Mouse (Mus musculus) cerebellum, adult (tissue): ENCODE measurements around the gene Arpp19.

Experiments
- ATAC-seq: cut with Nextera tagmentation; 2 replicates; pipeline ENCODE4 v1.9.2; 2017; ENCODE audit warnings: mild to moderate bottlenecking, moderate library complexity, mixed read lengths; ENCODE audit not compliant: insufficient number of reproducible peaks, low FRiP score, low TSS enrichment

Gene Arpp19

GRCm38 (mm10) chr9:75035944-75036343 lies 1.5 kb upstream of the Arpp19 start:
- no peak for ATAC-seq

DNA sequence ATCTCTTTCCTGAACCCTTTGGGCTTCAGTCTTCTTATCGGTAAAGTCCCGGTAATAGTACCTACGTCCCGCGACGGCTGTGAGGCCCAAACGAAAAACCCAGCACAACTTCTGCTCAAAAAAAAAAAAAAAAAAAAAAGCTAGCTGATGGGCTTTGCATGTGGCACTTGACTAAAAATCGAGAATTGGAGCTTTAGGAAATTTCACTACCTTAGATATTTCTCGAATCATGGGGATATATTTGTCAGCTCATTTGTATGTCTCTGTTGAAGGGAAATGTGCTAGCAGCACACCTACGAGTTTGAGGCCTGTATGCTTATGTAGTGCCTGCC lies 909 bp downstream of the Arpp19 start:
- ATAC-seq, result no peak

GRCm38 (mm10) chr9:75040566-75040965 lies 3.2 kb downstream of the Arpp19 start:
- no peak for ATAC-seq

DNA sequence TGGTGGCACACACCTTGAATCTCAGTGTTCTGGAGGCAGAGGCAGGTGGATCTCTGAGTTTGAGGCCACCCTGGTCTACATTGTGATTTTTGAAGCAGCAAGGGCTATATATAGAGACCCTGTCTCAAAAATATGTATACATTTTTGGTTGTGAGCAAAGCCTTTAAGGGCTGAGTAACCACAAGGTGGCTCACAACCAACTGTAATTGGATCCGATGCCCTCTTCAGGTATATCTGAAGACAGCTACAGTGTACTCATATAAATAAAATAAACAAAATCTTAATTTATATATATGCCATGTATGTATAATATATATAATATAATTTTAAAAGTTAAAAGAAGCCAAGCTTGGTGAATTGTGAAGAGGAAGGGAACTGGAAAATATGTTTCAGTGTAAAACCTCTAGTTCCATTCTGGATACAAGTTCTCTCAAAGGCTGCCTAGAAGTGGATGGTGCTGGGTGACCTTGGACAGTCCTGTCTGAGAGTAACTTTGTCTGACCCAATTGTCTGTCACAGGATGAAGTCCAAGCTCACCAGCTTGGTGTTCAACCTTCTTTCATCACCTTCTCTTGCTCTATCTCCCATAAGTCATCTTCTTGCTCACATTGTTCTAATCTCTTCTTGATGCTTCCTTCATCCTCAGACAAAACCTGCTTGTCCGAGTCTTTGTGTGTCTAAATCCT lies 4.6 kb downstream of the Arpp19 start:
- ATAC-seq, result no peak

DNA sequence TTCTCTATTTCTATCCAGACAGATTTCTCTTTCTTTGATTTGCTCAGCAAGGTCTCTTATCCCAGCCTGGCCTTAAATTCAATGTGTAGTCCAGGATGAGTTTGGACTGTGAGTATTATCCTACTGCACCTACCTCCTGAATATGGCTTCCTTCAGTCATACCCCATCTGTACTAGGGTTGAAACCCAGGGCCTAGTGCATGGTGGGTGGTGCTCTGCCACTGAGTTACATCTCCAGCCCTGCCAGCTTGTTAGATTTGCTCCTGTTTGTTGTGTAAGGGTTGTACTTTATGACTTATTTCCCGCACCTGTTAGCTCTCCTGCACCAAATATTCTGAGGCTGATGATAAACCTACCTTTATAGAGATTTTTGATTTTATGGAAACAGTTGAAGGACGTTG lies 5.8 kb downstream of the Arpp19 start:
- no peak for ATAC-seq

DNA sequence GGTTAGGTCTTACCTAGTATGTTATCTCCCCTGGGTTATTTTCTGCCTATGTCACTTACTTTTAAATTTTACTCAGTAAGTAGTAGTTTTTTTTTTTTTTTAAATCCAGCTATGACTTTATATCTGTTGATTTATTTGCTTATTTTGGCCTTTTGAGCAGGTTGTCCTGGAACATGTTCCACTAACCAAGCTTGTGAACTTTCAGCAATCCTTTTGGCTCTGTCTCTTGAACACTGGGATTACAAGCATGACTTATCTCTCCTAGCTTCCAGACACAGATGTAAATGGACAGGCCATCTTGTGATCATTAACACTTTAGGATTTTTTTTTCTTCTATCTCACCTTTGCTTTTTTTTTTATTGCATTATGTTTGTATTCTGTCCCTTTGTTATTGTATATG lies 9.7 kb downstream of the Arpp19 start:
- no peak for ATAC-seq

- ATAC-seq, result no peak
Observed at GRCm38 (mm10) chr9:75049100-75049499, 11.7 kb downstream of the Arpp19 start.

GRCm38 (mm10) chr9:75050003-75050402 lies 12.6 kb downstream of the Arpp19 start:
- peak; percentile 70; the same call in 1 of the 2 replicates for ATAC-seq

- no peak for ATAC-seq
Observed at GRCm38 (mm10) chr9:75051841-75052240, 14.4 kb downstream of the Arpp19 start.

GRCm38 (mm10) chr9:75055046-75055445 lies 17.6 kb downstream of the Arpp19 start:
- no peak for ATAC-seq

- no peak for ATAC-seq
Observed at GRCm38 (mm10) chr9:75064678-75065331, 27.4 kb downstream of the Arpp19 start.

DNA sequence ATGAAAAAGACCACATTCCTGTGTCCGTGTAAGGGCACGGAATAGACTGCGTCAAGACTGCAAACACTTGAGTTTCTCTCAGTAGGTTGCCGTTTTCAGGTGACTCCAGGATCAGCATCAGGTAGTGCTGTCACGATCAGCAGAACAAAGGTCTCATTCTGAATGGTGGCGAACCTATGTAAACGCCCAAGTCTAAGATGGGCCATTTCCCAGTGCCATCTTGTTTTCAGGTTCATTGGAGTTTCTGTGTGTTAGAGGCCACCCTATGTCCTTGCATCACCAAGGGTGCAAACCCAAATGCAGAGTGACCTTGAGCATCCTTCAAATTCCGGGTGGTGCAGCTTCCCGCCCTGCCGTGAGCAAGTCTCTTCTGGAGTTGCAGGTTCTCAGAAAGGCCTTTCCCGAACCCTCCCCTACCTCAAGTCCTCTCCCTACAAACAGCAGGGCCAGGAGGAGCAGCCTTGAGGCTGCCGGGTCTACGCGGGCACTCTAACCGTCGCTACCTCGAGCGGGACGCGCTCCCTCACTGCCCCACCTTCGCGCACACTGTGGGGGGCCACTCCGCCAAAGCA lies 33.1 kb downstream of the Arpp19 start, which contains the start of gene Myo5a:
TSS of gene Myo5a (plus strand) at position 559 of the 572 bp plus-strand sequence.
- no peak; the same call in none of the 2 replicates for ATAC-seq

DNA sequence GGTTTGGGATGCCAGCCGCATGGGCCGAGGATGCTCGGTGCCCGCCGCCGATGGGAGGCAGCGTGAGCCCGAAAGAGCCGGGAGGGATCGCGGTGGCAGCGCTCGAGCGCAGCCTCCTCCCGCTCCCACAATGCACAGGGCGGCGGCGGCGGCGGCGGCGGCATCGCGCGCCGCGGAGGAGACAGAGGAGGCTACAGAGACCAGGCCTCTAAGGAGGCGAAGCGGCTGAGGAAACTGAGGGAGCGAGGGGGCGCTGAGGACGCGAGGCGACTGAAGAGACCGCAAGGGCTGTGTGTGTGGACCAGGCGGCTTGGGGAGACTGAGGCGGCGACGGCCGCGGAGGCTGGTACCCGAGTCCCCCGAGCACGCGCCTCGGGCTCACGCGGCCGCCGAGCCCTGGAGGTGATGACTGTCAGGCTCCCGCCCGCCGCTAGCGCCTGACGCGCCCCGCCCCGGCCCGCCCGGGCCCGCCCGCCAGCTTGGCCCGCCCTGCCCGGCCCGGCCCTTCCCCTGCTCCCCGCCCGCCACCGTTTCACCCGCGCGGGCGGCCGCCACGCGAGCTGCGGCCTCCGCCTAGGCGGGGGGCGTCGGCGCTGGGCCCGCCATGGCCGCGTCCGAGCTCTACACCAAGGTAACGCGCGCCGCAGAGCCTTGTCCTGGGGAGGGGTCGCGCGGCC lies 33.8 kb downstream of the Arpp19 start:
- peak; percentile 83 for ATAC-seq

DNA sequence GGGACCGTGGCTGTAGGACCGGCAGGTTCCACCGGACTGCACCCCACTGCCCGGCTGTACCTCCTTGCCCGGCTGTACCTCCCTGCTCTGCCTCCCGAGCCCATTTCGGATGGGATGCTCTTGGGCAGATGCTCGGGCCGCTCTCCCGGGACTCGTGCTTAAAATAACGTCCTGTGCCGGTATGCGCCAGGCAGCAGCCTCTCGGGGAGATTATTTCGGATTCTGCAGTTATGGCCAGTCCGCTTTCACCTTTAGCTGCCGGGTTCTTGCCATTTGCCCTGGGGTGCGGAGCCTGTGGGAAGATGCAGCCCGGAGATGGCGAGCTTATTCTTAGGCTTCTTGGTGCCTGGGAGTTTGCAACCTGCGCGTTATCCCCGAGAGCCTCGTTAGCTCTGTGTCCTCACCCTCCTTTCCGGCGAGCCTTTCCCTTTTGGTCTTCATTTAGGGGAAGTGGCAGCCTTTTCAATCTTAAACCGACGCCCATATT lies 34.3 kb downstream of the Arpp19 start:
- ATAC-seq, result 0 out of 2 replicates have a peak, but pooled peaks have one; percentile 28

DNA sequence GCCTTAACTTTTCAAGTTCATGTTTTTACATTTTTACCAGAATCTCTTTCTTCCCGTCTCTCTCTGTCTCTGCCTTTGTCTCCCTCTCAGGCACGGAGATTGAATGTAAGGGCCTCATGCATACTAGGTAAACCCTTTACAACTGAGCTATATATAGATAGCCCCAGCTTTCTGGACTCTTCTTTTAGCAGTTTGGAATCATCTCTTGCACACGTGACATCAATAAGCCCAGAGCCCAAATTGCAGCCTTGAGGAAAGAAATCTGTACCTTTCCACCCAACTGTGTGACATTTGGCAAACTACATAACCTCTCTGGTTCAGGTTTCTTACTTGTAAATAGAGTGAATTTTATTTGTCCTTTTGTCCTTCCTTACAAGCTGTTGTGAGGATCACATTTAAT lies 34.9 kb downstream of the Arpp19 start:
- ATAC-seq, result no peak

- no peak for ATAC-seq
Observed at GRCm38 (mm10) chr9:75077191-75077590, 39.8 kb downstream of the Arpp19 start.

DNA sequence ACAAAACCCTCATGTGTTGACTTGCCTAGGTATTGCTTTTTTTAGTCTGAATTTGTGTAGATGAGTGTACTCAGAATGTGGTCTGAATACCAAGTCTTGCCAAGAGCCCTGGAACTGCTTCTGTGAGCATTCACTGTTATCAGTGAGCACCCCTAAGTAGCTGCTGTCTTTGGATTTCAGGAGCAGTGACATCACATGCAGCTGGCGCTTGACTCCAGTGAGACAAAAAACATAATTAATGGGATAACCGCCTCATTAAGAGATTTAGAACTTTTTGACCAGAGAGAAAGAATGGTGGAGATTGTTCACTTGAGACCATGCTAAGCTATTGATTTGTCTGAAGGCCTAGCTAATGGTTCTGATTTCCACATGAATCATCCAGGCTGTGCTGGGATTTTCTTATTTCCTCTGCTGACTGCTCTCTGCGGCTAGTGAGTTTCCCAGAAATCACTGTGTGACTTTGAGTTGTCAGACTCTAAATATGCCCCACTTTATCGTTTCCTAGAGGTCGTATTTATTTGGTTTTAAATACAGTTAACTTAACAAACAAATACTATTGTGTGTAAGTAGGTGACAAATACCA lies 47.9 kb downstream of the Arpp19 start:
- no peak for ATAC-seq

DNA sequence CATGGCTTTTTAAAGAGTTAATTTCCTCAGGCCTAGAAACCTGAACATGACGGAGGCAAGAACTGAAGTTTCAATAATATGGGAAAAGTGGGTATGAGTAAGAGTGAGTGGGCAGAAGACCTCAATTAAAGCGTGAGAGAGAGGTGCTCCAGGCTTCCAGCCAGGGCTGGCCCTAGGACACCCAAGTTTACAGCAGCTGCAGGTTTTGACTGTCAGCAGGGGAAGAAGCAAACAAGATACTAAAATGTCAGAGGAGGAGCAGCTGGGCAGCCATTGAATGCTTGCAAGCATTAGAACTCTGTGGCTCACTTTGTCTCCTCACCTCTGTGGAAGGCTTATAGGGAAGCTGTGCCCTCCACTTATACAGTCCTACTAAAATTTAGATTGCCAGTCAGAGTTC lies 50.4 kb downstream of the Arpp19 start:
- ATAC-seq, result no peak

GRCm38 (mm10) chr9:75089285-75089684 lies 51.9 kb downstream of the Arpp19 start:
- no peak for ATAC-seq

GRCm38 (mm10) chr9:75092134-75092533 lies 54.7 kb downstream of the Arpp19 start:
- no peak for ATAC-seq

GRCm38 (mm10) chr9:75094762-75095161 lies 57.3 kb downstream of the Arpp19 start:
- no peak for ATAC-seq
